Mouse (Mus musculus) embryonic facial prominence, embryonic 13.5 days (tissue): ENCODE measurements at regions not wholly inside any gene's neighbourhood (a gene's known extent, or its start where the extent isn't known, plus 50 kb on each side); places are given as distances from the start of the nearest gene placed in this dataset.

Source experiments
- ATAC-seq: fragments of 200-750 bp; cut with Nextera tagmentation; 2 replicates; pipeline ENCODE4 v1.8.0; 2017; ENCODE audit warnings: low read depth; ENCODE audit not compliant: insufficient number of reproducible peaks, insufficient read depth, low FRiP score, low TSS enrichment
- H3K27ac ChIP-seq: fragments of 300-500 bp; sonication (generic); 2 replicates; pipeline ENCODE4 v1.5.1; 2015; ENCODE audit warnings: moderate library complexity, mild to moderate bottlenecking, inconsistent platforms
- H3K27me3 ChIP-seq: fragments of 300-500 bp; sonication (generic); 2 replicates; pipeline ENCODE4 v1.6.1; 2015; ENCODE audit warnings: mild to moderate bottlenecking, inconsistent platforms
- H3K36me3 ChIP-seq: fragments of 300-500 bp; sonication (generic); 2 replicates; pipeline ENCODE4 v1.6.1; 2015; ENCODE audit warnings: mild to moderate bottlenecking, inconsistent platforms
- H3K4me1 ChIP-seq: fragments of 300-500 bp; sonication (generic); 2 replicates; pipeline ENCODE4 v1.6.1; 2015; ENCODE audit warnings: inconsistent platforms
- H3K4me2 ChIP-seq: fragments of 300-500 bp; sonication (generic); 2 replicates; pipeline ENCODE4 v1.6.1; 2015; ENCODE audit warnings: moderate library complexity, mild to moderate bottlenecking, inconsistent platforms
- H3K4me3 ChIP-seq: fragments of 300-500 bp; sonication (generic); 2 replicates; pipeline ENCODE4 v1.5.1; 2015; ENCODE audit warnings: mild to moderate bottlenecking, inconsistent platforms
- H3K9ac ChIP-seq: fragments of 300-500 bp; sonication (generic); 2 replicates; pipeline ENCODE4 v1.6.1; 2015; ENCODE audit warnings: mild to moderate bottlenecking, inconsistent platforms
- H3K9me3 ChIP-seq: fragments of 300-500 bp; sonication (generic); 2 replicates; pipeline ENCODE4 v1.6.1; 2016; ENCODE audit warnings: inconsistent platforms
- WGBS: fragments of 180-500 bp; shearing (Covaris S2); methylation state at CpG from one replicate; pipeline ENCODE4 v1.1.7; 2015; ENCODE audit warnings: mixed read lengths; 5-methylcytosine and 5-hydroxymethylcytosine counted together

- peaks cover 5% of the 10 kb centered on the region for H3K4me1 ChIP-seq
- WGBS: 85% methylated on average over 6 of the region's 6 CpGs
- H3K4me2 ChIP-seq: no peak overlapping the region
- no peak overlapping the region for H3K9ac ChIP-seq
- no peaks in the 10 kb centered on the region for H3K27me3 ChIP-seq
- no peaks in the 10 kb centered on the region for H3K9me3 ChIP-seq
- H3K4me3 ChIP-seq: no peak overlapping the region
- no peak overlapping the region for H3K27ac ChIP-seq
- H3K36me3 ChIP-seq: no peaks in the 10 kb centered on the region
- no peak for ATAC-seq
Measured at GRCm38 (mm10) chr14:54092444-54092843, 161.5 kb downstream of the Dad1 start.

DNA sequence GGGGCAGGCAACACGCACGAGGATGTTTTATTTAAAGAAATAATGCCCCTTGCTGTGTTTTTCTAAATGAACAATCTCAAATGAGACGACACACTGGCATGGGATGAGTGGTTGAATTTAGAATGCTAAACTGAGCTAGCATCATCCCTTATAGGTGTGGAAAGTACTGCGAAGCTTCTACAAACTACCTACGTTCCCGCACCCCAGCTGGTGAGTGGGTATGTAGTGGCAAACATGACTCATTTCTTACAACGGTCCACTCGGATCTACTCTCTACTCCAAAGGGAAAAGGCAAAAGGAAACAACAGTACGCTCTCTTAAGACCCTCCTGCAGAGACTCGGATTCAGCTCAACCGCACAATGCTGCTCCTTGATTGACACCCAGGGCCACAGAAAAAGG lies 167.2 kb downstream of the Dad1 start:
- Histone ChIP-seq H3K27ac (no peak overlapping the region), H3K9ac (no peak overlapping the region), H3K4me2 (no peak overlapping the region), H3K27me3 (no peaks in the 10 kb centered on the region), H3K9me3 (no peaks in the 10 kb centered on the region), H3K4me3 (no peak overlapping the region), H3K4me1 (peaks cover 4% of the 10 kb centered on the region; the same call in 1 of the 2 replicates), H3K36me3 (no peaks in the 10 kb centered on the region)
- whole genome bisulfite sequencing: 80% methylated on average over 11 of the region's 11 CpGs
- ATAC-seq: no peak

DNA sequence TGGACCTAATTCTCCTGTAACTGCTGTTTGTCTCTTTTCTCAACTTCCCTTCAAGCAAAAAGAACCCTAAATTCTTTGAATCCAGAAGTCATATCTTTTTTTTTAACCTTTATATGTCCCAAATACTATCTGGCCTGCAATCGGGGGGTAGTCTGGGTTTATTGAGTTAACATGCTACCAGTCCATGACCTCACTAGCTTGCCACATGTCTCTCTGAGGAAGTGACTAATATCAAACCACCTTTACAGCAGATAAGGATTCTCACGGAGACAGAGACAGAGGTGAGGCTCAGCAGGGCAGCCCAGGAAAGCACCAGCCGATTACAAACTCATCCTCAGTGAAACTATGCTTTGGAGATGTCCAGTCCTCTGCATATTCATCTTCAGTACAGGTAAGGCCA lies 179.2 kb downstream of the Dad1 start:
- H3K27ac ChIP-seq: no peak overlapping the region
- no peaks in the 10 kb centered on the region for H3K36me3 ChIP-seq
- ATAC-seq: no peak
- no peak overlapping the region for H3K9ac ChIP-seq
- no peaks in the 10 kb centered on the region for H3K27me3 ChIP-seq
- H3K4me2 ChIP-seq: no peak overlapping the region
- 76% methylated on average over 3 of the region's 3 CpGs for WGBS
- peaks cover 7% of the 10 kb centered on the region; the same call in 1 of the 2 replicates for H3K4me1 ChIP-seq
- H3K9me3 ChIP-seq: no peaks in the 10 kb centered on the region
- no peak overlapping the region for H3K4me3 ChIP-seq

DNA sequence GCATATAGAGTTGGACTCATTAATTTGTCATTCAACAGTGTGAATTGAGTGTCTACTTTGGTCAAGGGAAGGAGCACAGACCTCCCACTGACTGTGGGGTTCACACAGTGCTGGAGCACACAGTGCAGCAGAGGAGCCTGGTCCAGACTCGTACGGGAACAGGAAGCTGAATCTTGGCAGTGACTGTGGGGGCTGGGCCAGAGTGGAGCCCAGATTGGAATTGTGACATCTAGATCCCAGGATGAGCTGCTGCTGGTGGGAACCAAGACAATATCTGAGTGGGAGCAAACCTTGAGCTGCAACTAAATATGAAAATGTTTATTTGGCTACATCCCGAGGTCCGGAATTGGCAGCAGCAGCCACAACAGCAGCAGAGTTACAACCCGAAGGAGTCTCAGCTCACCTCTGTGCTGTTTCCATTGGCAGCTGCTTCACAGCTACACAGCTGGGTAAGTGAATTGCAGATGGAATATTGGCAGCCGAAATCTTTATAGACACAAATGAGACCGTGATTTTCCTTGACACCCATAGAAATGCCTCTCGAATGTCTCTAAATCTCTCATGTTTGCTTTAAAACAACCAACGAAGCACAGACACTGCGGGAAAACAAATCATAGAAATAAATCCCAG lies 181.5 kb downstream of the Dad1 start:
- peak overlapping the region; percentile 5; the same call in 1 of the 2 replicates for H3K27ac ChIP-seq
- peak overlapping the region; percentile 7; the same call in 1 of the 2 replicates for H3K4me2 ChIP-seq
- H3K4me1 ChIP-seq: peaks cover 7% of the 10 kb centered on the region; the same call in 1 of the 2 replicates
- no peaks in the 10 kb centered on the region for H3K9me3 ChIP-seq
- WGBS: 59% methylated on average over 10 of the region's 10 CpGs
- no peak overlapping the region for H3K4me3 ChIP-seq
- ATAC-seq: no peak
- H3K9ac ChIP-seq: 0 out of 2 replicates have a peak overlapping the region, but pooled peaks have one; percentile 2
- no peaks in the 10 kb centered on the region for H3K36me3 ChIP-seq
- H3K27me3 ChIP-seq: no peaks in the 10 kb centered on the region

DNA sequence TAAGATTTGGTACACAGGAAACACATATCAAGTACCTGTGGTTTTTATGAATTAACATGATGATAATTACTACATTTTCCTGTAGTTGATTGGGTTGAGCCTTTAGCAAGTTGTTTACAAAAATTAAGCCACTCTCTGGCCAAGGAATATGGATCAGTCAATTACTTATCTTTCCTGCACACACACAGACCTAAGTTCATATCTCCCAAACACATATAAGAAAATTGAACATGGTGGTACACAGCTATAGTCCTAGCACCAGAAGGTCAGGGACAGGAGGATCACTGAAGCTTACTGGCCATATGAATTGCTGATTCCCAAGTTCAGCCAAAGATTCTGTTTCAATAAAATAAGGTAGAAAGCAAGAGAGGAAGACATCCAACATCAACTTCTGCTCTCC lies 183.7 kb downstream of the Dad1 start:
- no peak overlapping the region for H3K4me3 ChIP-seq
- ATAC-seq: no peak
- H3K9me3 ChIP-seq: no peaks in the 10 kb centered on the region
- no peak overlapping the region for H3K9ac ChIP-seq
- H3K4me1 ChIP-seq: peaks cover 10% of the 10 kb centered on the region
- H3K36me3 ChIP-seq: no peaks in the 10 kb centered on the region
- H3K4me2 ChIP-seq: no peak overlapping the region
- H3K27me3 ChIP-seq: peaks cover 4% of the 10 kb centered on the region; the same call in 1 of the 2 replicates
- H3K27ac ChIP-seq: no peak overlapping the region

DNA sequence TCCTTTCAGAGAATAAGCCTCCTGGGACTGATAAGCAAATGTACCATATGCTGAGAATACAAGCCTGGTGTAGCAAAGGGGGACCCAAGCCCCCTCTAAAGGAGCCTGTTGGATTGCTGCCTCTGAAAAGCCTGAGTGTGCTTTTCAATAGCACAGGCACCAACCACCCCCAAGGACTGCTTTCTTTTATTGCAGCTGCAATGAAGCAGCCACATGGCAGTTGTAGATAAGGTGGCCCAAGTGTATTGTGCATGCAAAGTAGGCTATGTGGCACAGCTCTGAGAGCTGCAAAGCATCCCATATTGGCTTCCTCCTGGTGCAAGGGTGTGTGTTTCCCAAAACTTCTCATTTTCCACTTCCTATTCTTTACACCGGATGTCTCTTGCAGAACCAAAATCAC lies 185.2 kb downstream of the Dad1 start:
- ATAC-seq: no peak
- H3K9me3 ChIP-seq: no peaks in the 10 kb centered on the region
- H3K36me3 ChIP-seq: no peaks in the 10 kb centered on the region
- peaks cover 14% of the 10 kb centered on the region for H3K27me3 ChIP-seq
- WGBS: 92% methylated on average over 1 of the region's 1 CpGs
- no peak overlapping the region for H3K27ac ChIP-seq
- peaks cover 17% of the 10 kb centered on the region for H3K4me1 ChIP-seq
- H3K4me3 ChIP-seq: no peak overlapping the region
- H3K9ac ChIP-seq: no peak overlapping the region
- no peak overlapping the region for H3K4me2 ChIP-seq

- Histone ChIP-seq H3K4me1 (peaks cover 15% of the 10 kb centered on the region; the same call in 1 of the 2 replicates), H3K4me3 (no peak overlapping the region), H3K27ac (no peak overlapping the region), H3K4me2 (no peak overlapping the region), H3K9ac (no peak overlapping the region), H3K27me3 (peaks cover 24% of the 10 kb centered on the region), H3K36me3 (no peaks in the 10 kb centered on the region), H3K9me3 (no peaks in the 10 kb centered on the region)
- ATAC-seq: no peak
- 60% methylated on average over 4 of the region's 4 CpGs for WGBS
Measured at GRCm38 (mm10) chr14:54065466-54065865, 188.4 kb downstream of the Dad1 start.

GRCm38 (mm10) chr14:54064541-54065402 lies 189.1 kb downstream of the Dad1 start:
- H3K9ac ChIP-seq: no peak overlapping the region
- peaks cover 21% of the 10 kb centered on the region; the same call in 1 of the 2 replicates for H3K4me1 ChIP-seq
- H3K9me3 ChIP-seq: no peaks in the 10 kb centered on the region
- no peak overlapping the region for H3K4me3 ChIP-seq
- ATAC-seq: no peak
- no peak overlapping the region for H3K27ac ChIP-seq
- no peak overlapping the region for H3K4me2 ChIP-seq
- H3K27me3 ChIP-seq: peaks cover 24% of the 10 kb centered on the region
- no peaks in the 10 kb centered on the region for H3K36me3 ChIP-seq
- 27% methylated on average over 11 of the region's 11 CpGs for WGBS

GRCm38 (mm10) chr14:54061570-54061969 lies 192.3 kb downstream of the Dad1 start:
- Histone ChIP-seq H3K27me3 (peaks cover 27% of the 10 kb centered on the region), H3K4me3 (no peak overlapping the region), H3K4me2 (no peak overlapping the region), H3K36me3 (no peaks in the 10 kb centered on the region), H3K27ac (no peak overlapping the region), H3K4me1 (peaks cover 21% of the 10 kb centered on the region; the same call in 1 of the 2 replicates), H3K9ac (no peak overlapping the region), H3K9me3 (no peaks in the 10 kb centered on the region)
- WGBS: 31% methylated on average over 3 of the region's 3 CpGs
- ATAC-seq: no peak

DNA sequence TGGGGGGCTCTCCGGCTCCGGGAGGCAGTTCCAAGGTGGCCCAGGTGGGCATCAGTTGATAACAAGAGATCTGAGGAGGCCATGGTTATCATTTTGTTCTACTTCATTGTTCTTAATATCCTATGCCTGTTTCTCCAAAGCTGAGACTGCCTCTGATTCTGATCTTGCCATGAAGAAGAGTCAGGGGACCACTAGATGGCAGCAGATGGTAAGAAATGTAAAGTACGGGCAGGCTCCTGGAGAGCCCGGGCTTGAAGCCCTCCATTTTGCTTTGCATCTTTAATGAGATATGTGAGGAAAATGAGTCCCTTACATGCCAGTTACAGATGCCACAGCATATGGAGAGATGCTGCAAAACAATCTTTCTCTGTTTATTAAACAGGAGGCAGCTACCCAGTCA lies 194.1 kb downstream of the Dad1 start:
- Histone ChIP-seq H3K4me1 (peaks cover 13% of the 10 kb centered on the region; the same call in 1 of the 2 replicates), H3K4me3 (no peak overlapping the region), H3K9me3 (no peaks in the 10 kb centered on the region), H3K4me2 (no peak overlapping the region), H3K27ac (no peak overlapping the region), H3K36me3 (no peaks in the 10 kb centered on the region), H3K27me3 (peaks cover 18% of the 10 kb centered on the region), H3K9ac (no peak overlapping the region)
- ATAC-seq: no peak
- WGBS: 17% methylated on average over 4 of the region's 4 CpGs

DNA sequence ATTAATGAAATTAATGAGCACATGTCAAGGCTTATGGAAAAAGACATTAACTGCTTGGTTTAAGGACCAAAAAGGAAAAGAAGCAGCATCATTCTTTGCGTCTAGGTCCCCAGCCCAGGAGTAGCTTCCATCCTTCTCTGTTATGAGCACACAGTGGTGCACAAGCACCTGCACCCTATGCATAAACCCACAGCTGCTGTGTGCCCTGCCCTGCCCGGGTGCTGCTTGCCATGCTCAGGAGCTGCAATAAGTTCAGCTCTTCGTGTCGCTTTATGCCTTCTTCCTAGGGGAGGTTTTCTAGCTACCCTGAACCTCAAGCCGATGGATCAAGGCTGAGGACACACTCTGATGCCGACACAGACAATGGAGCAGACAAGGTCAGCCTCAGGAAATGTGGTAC lies 194.8 kb downstream of the Dad1 start:
- H3K27ac ChIP-seq: no peak overlapping the region
- no peak overlapping the region for H3K4me3 ChIP-seq
- WGBS: 83% methylated on average over 6 of the region's 6 CpGs
- no peak overlapping the region for H3K9ac ChIP-seq
- H3K9me3 ChIP-seq: no peaks in the 10 kb centered on the region
- H3K36me3 ChIP-seq: no peaks in the 10 kb centered on the region
- peaks cover 11% of the 10 kb centered on the region; the same call in 1 of the 2 replicates for H3K4me1 ChIP-seq
- peaks cover 17% of the 10 kb centered on the region for H3K27me3 ChIP-seq
- no peak for ATAC-seq
- no peak overlapping the region for H3K4me2 ChIP-seq

DNA sequence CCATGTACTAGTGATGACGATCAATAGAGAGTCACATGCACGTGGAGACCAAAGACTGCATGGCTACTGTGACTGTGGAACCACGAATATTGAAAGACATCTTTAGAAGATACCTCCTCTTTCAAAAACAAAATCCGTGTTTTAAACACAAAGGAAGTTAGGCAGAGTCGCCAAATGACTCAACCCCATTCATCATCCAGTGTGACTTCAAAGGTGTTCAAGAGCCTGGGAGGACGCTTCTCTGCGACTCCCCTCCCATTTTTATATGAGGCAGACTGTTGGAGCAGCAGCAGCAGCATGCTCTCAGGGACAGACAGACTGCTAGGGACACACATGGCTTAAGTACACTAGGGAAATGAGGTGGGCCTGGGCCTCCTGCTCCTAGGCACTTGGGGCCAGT lies 197.2 kb downstream of the Dad1 start:
- Histone ChIP-seq H3K27me3 (peaks cover 3% of the 10 kb centered on the region; the same call in 1 of the 2 replicates), H3K36me3 (no peaks in the 10 kb centered on the region), H3K9ac (no peak overlapping the region), H3K9me3 (no peaks in the 10 kb centered on the region), H3K27ac (no peak overlapping the region), H3K4me1 (peaks cover 9% of the 10 kb centered on the region; the same call in 1 of the 2 replicates), H3K4me2 (no peak overlapping the region), H3K4me3 (no peak overlapping the region)
- 86% methylated on average over 7 of the region's 7 CpGs for WGBS
- no peak for ATAC-seq
